Mouse (Mus musculus): ENCODE measurements around the gene Olfr68. TPM values are rescaled to one million over a fixed set of nuclear protein-coding genes. Genes with fewer than 3 reads are reported as not detected.
"Not testable (repeated sequence)": the region's sequence is repeated elsewhere in the genome, so short reads cannot be mapped to it uniquely, and the experiment has no call there.

Gene Olfr68
- not detected in 2 replicates for polyA plus RNA-seq (2015; fragmentation: Nextera tagmentation; extraction: Ambion mirVana)

DNA sequence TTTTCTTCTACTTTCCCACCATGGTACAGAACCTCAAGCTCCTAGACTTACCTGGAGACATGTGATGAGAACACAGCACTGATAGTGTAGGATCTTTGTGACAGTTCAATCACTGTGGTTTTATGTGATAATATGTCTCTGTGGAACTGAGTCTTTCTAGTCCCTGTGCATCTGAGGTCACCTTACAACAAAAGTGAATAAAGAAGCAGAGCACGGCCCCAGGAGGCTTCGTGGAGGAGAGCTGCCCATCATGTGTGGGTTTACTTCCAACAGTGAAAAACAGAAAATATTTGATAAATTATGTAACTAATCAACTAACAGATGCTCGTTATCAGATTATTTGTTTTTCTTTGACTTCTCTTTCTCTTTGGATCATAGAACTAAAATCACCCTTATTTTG, at the start of gene Olfr68:
Olfr68 (minus strand) TSS at position 101 of the 400 bp plus-strand sequence.
- Histone ChIP-seq H3K36me3 (no peaks in the 10 kb centered on the region), H3K9ac (no peak within 1 kb of the TSS), H3K27me3 (no peaks in the 10 kb centered on the region), H3K4me3 (no peak within 1 kb of the TSS), H3K27ac (no peak within 1 kb of the TSS), H3K4me2 (no peak within 1 kb of the TSS), H3K9me3 (no peaks in the 10 kb centered on the region), H3K4me1 (no peaks in the 10 kb centered on the region)
- no peak for ATAC-seq (ENCODE audit: insufficient number of reproducible peaks, low FRiP score, low TSS enrichment, low read depth)
- WGBS = 73% methylated on average over 3 of the region's 3 CpGs

DNA sequence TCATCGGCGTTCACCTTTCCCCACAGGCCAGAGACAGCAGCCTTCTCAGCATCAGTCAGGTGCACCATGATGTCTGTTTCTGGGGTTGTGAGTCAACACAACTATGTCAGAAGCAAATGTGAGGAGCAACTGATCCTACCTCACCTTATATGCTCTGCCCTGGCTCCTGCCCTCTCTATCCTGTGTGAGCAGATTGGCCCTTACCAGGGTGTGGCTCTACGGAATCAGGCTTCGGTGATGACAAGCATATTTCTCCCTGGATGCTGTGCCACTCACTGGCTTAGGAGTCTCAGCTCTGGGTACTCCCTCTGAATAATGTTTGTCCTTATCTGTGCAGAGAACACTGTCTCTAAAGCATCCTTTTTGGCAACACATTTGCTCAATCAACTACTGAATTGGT, 48.3 kb upstream of the Olfr68 start, which contains the start of gene Hbb-bs:
Hbb-bs (minus strand) TSS at position 289 of the 400 bp plus-strand sequence.
- H3K4me2 ChIP-seq = no peak within 1 kb of the TSS
- no peaks in the 10 kb centered on the region for H3K9me3 ChIP-seq
- no peaks in the 10 kb centered on the region for H3K4me1 ChIP-seq
- no peak within 1 kb of the TSS for H3K9ac ChIP-seq
- no peaks in the 10 kb centered on the region for H3K27me3 ChIP-seq
- 89% methylated on average over 4 of the region's 4 CpGs for WGBS
- no peak for ATAC-seq (ENCODE audit: insufficient number of reproducible peaks, low FRiP score, low TSS enrichment, low read depth)
- H3K36me3 ChIP-seq = no peaks in the 10 kb centered on the region
- no peak within 1 kb of the TSS for H3K4me3 ChIP-seq
- H3K27ac ChIP-seq = no peak within 1 kb of the TSS

DNA sequence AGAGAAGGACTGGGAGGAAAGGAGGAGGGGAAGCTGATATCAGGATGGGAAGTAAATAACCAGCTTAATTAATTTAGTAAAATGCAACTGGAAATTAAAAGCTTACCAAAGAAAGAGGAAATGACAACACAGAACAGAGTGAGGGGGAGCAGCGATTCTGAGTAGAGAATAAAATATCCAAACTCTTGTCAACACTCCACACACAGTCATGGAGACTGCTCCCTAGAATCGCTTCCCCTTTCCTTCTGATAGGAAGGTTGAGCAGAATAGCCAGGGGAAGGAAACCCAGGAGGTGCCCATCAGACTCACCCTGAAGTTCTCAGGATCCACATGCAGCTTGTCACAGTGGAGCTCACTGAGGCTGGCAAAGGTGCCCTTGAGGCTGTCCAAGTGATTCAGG, 47.6 kb upstream of the Olfr68 start:
- H3K9me3 ChIP-seq; H3K4me1 ChIP-seq; H3K27ac ChIP-seq; ATAC-seq (ENCODE audit: insufficient number of reproducible peaks, low FRiP score, low TSS enrichment, low read depth); H3K9ac ChIP-seq; H3K4me3 ChIP-seq; H3K4me2 ChIP-seq; H3K27me3 ChIP-seq; H3K36me3 ChIP-seq: not testable (repeated sequence)
- WGBS = no CpG with 5 or more reads among the region's 2 CpGs

DNA sequence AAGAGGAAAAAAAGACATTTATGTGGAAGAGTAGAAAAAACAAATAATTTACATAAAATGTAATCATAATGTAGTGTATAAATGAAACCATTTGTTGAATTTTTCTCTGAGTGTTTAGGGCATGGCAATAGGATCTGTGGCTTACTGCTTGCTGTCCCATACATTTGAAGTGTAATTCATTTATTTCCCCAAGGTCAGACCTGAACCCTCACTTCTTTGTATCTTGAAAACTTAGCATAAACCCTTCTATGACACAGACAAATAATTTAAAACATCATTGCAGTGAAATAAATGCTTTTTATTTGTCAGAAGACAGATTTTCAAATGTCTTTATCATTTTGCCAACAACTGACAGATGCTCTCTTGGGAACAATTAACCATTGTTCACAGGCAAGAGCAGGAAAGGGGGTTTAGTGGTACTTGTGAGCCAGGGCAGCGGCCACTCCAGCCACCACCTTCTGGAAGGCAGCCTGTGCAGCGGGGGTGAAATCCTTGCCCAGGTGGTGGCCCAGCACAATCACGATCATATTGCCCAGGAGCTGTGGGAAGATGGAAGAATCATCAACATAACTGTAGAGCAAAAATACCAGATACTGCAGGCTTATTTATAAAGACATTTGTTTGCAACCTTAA, 46.9 kb upstream of the Olfr68 start:
- Histone ChIP-seq H3K4me3 (no peak overlapping the region), H3K9me3 (no peaks in the 10 kb centered on the region), H3K4me2 (no peak overlapping the region), H3K9ac (no peak overlapping the region), H3K36me3 (no peaks in the 10 kb centered on the region), H3K4me1 (no peaks in the 10 kb centered on the region), H3K27ac (no peak overlapping the region), H3K27me3 (no peaks in the 10 kb centered on the region)
- WGBS = 61% methylated on average over 3 of the region's 3 CpGs
- no peak for ATAC-seq (ENCODE audit: insufficient number of reproducible peaks, low FRiP score, low TSS enrichment, low read depth)

DNA sequence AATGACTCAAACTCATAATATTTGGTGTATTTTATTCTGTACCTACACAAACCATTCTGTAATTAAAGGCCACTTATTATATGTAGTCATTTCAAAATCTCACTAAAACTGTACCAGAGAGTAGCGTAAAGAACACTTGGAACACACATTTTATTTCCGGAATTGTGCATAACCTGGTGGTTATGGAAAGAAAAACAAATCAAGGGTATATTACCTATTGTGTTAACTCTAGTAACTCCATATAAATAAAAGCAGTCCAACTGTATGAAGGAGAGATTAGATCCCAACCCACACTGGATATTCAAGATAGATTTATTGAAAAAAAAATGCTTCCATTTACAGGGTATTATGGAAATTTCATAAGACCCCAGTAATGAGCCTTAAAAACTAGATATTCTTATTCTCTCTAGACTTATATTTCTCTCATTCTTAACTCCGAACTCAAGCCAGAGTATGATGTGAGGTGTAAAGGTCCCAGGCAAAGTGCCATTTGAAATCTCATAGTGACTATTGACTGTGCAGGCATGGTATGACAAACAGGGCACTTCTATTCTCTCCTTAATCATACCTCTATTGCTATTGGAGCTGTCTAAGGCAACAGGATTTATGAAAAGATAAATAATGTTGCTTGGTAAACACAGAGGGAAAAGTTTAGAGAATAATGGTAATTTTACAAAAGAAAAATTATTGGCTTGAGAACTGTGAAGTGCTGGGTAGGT, 46.2 kb upstream of the Olfr68 start:
- Histone ChIP-seq H3K9ac (no peak overlapping the region), H3K4me2 (no peak overlapping the region), H3K36me3 (no peaks in the 10 kb centered on the region), H3K9me3 (no peaks in the 10 kb centered on the region), H3K4me3 (no peak overlapping the region), H3K27ac (no peak overlapping the region), H3K27me3 (no peaks in the 10 kb centered on the region), H3K4me1 (no peaks in the 10 kb centered on the region)
- 91% methylated on average over 3 of the region's 3 CpGs for WGBS
- no peak for ATAC-seq (ENCODE audit: insufficient number of reproducible peaks, low FRiP score, low TSS enrichment, low read depth)

DNA sequence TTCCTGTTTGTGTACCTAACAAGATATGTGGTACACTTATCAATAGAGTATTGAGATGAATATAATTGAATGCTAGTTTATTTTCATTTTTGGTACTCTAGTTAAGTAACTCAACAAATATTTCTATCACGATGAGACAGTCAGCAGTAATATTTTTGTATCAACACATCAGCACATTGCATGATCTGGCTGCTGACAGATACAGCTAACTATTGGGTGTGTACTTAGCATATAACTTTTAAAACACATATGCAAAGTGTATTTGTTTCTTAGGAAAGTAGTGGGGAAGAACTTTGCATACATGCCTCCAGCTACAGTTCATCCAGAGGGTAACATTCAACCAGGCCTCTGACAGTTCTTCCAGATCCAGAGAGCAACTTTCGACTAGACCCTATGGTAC, 45.1 kb upstream of the Olfr68 start:
- H3K9me3 ChIP-seq = no peaks in the 10 kb centered on the region
- H3K9ac ChIP-seq = no peak overlapping the region
- no peaks in the 10 kb centered on the region for H3K4me1 ChIP-seq
- no peak overlapping the region for H3K27ac ChIP-seq
- H3K4me3 ChIP-seq = no peak overlapping the region
- no peak for ATAC-seq (ENCODE audit: insufficient number of reproducible peaks, low FRiP score, low TSS enrichment, low read depth)
- 81% methylated on average over 2 of the region's 2 CpGs for WGBS
- H3K4me2 ChIP-seq = no peak overlapping the region
- H3K27me3 ChIP-seq = no peaks in the 10 kb centered on the region
- no peaks in the 10 kb centered on the region for H3K36me3 ChIP-seq

DNA sequence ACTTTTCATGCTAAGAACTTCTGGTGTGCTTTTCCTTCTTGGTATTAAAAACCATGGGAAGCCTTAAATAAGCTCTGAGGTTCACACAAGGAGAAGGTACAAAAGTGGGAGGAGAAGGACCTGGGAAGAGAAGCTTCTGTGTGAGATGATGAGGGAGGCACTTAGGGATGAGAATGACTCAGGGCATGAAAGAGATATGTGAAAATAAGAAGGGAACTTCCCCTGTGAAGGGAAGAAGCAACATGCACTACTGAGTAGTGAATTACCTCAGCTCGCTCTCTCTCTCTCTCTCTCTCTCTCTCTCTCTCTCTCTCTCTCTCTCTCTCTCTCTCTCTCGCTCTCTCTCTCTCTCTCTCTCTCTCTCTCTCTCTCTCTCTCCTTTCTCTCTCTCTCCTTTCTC, 35.6 kb upstream of the Olfr68 start:
- not testable (repeated sequence) for H3K4me3 ChIP-seq; H3K27ac ChIP-seq; H3K9me3 ChIP-seq; H3K4me2 ChIP-seq; H3K27me3 ChIP-seq; H3K36me3 ChIP-seq; H3K9ac ChIP-seq; H3K4me1 ChIP-seq; ATAC-seq (ENCODE audit: insufficient number of reproducible peaks, low FRiP score, low TSS enrichment, low read depth)
- WGBS = 57% methylated on average over 1 of the region's 2 CpGs

DNA sequence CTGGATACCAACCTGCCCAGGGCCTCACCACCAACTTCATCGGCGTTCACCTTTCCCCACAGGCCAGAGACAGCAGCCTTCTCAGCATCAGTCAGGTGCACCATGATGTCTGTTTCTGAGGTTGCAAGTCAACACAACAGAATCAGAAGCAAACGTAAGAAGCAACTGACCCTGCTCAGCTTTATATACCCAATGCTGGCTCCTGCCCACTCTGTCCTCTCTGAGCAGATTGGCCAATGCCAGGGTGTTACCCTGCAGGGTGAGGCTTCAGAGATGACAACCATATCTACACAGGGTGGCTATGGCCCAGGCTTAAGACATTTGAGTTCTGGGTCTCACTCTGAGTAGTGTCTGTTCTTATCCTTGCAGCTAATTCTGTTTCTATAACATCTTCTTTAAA, 34.3 kb upstream of the Olfr68 start, which contains the start of gene Hbb-bt:
Hbb-bt (minus strand) TSS at position 231 of the 400 bp plus-strand sequence.
- WGBS = 79% methylated on average over 3 of the region's 3 CpGs
- Histone ChIP-seq H3K9ac (no peak within 1 kb of the TSS), H3K36me3 (no peaks in the 10 kb centered on the region), H3K4me2 (no peak within 1 kb of the TSS), H3K4me3 (no peak within 1 kb of the TSS), H3K27me3 (no peaks in the 10 kb centered on the region), H3K4me1 (no peaks in the 10 kb centered on the region), H3K9me3 (no peaks in the 10 kb centered on the region), H3K27ac (no peak within 1 kb of the TSS)
- ATAC-seq (ENCODE audit: insufficient number of reproducible peaks, low FRiP score, low TSS enrichment, low read depth) = no peak

DNA sequence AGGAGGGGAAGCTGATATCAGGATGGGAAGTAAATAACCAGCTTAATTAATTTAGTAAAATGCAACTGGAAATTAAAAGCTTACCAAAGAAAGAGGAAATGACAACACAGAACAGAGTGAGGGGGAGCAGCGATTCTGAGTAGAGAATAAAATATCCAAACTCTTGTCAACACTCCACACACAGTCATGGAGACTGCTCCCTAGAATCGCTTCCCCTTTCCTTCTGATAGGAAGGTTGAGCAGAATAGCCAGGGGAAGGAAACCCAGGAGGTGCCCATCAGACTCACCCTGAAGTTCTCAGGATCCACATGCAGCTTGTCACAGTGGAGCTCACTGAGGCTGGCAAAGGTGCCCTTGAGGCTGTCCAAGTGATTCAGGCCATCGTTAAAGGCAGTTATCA, 33.7 kb upstream of the Olfr68 start:
- H3K4me2 ChIP-seq; H3K36me3 ChIP-seq; H3K9me3 ChIP-seq; ATAC-seq (ENCODE audit: insufficient number of reproducible peaks, low FRiP score, low TSS enrichment, low read depth); H3K4me1 ChIP-seq; H3K27ac ChIP-seq; H3K4me3 ChIP-seq; H3K27me3 ChIP-seq; H3K9ac ChIP-seq: not testable (repeated sequence)
- no CpG with 5 or more reads among the region's 3 CpGs for WGBS

DNA sequence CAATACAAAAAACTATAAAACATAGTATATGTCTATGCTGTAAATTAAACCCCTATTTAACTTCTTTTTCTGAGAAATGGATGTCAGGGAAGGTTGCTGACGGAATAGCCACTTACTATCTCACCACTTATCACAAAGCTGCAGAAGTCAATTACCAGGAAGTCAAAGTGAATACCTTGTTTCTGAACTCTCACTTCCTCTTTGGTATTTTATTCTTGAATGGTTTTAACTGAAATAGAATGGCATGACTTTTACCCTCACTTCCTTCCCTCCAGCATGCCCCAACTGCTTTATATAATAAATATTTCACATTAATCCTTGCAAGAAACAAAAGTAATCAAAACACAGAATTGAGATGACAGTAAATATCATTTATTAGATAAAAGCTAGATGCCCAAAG, 32.7 kb upstream of the Olfr68 start:
- Histone ChIP-seq H3K9ac (no peak overlapping the region), H3K27ac (no peak overlapping the region), H3K4me3 (no peak overlapping the region), H3K4me1 (no peaks in the 10 kb centered on the region), H3K9me3 (no peaks in the 10 kb centered on the region), H3K36me3 (no peaks in the 10 kb centered on the region), H3K27me3 (no peaks in the 10 kb centered on the region), H3K4me2 (no peak overlapping the region)
- no peak for ATAC-seq (ENCODE audit: insufficient number of reproducible peaks, low FRiP score, low TSS enrichment, low read depth)
- WGBS = 69% methylated on average over 1 of the region's 1 CpGs

DNA sequence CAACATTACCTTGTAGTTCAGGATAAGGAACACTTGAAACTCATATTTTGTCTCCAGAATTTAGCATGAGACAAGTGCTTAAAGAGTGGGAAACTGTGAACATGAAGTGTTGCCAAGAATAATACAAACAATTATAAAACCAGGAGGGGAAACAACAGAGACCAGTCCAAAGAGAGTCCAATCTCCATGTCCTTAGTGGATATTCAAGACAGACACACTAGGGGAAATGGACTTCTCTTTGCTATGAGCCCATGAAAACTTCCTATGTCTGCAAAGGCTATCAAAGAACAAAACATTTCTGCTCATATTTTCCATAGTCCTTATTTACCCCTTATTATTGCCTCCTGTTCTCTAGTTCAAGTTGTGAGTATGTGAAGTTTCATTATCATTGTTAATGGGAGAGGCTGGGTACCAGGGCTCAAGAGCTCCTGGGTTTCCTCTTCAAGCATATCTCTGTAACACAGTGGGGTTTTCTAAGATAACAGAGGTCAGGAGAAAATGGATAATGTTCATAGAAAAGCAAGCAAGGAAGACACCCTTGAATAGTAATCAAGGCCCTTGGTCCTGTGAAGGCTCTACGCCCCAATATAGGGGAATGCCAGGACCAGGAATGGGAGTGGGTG, 31.8 kb upstream of the Olfr68 start:
- ATAC-seq (ENCODE audit: insufficient number of reproducible peaks, low FRiP score, low TSS enrichment, low read depth) = no peak
- no peaks in the 10 kb centered on the region for H3K27me3 ChIP-seq
- no peaks in the 10 kb centered on the region for H3K9me3 ChIP-seq
- no peaks in the 10 kb centered on the region for H3K4me1 ChIP-seq
- H3K4me2 ChIP-seq = no peak overlapping the region
- H3K4me3 ChIP-seq = no peak overlapping the region
- no peaks in the 10 kb centered on the region for H3K36me3 ChIP-seq
- H3K9ac ChIP-seq = no peak overlapping the region
- WGBS = 86% methylated on average over 1 of the region's 1 CpGs
- H3K27ac ChIP-seq = no peak overlapping the region

DNA sequence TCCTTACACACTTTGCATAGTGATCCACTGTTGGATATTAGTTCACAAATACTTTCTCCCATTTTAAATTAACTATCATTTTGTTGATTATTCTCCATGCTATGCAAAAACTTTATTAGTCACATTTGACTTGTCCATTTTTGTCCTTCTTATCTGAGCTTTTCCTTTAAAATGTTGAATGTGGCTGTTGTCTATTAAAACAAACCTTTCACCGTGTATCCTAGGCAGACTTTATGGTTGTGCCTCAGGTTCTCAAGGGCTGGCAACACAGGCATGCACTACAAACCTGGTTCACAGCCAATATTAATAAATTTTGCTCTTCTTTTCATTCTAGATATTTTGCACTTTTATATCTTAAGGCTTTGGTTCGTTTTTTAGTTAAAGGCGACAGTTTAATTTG, 31.2 kb upstream of the Olfr68 start:
- no peaks in the 10 kb centered on the region for H3K9me3 ChIP-seq
- ATAC-seq (ENCODE audit: insufficient number of reproducible peaks, low FRiP score, low TSS enrichment, low read depth) = no peak
- H3K4me3 ChIP-seq = no peak overlapping the region
- no peak overlapping the region for H3K27ac ChIP-seq
- no peaks in the 10 kb centered on the region for H3K36me3 ChIP-seq
- no peaks in the 10 kb centered on the region for H3K27me3 ChIP-seq
- H3K4me2 ChIP-seq = no peak overlapping the region
- H3K9ac ChIP-seq = no peak overlapping the region
- no peaks in the 10 kb centered on the region for H3K4me1 ChIP-seq
- WGBS = 78% methylated on average over 3 of the region's 3 CpGs

All from limb, embryonic 15.5 days (tissue).